Mouse (Mus musculus) small intestine, adult 2 months (tissue): ENCODE measurements at regions not wholly inside any gene's neighbourhood (a gene's known extent, or its start where the extent isn't known, plus 50 kb on each side); places are given as distances from the start of the nearest gene placed in this dataset.

ENCODE experiments used
- CTCF ChIP-seq: fragments of 200-500 bp; IDR thresholded peaks from 2 replicates; pipeline ENCODE4 v1.5.1; 2012; ENCODE audit warnings: low read depth, mild to moderate bottlenecking, control low read depth, inconsistent platforms, low read length, moderate library complexity, mixed read lengths; ENCODE audit not compliant: insufficient replicate concordance, insufficient read length; ENCODE audit errors: extremely low read depth
- POLR2A ChIP-seq: fragments of 200-500 bp; IDR thresholded peaks from 2 replicates; pipeline ENCODE4 v1.6.1; 2012; ENCODE audit warnings: low read depth, mild to moderate bottlenecking, control low read depth, inconsistent platforms, low read length, moderate library complexity

GRCm38 (mm10) chr9:89821109-89821852 lies 83.0 kb upstream of the Ankrd34c start:
- TF ChIP-seq CTCF: no peak
- no peak for TF ChIP-seq POLR2A
